Mouse (Mus musculus) heart, embryonic 13.5 days (tissue): ENCODE results near the gene Dzip1l. TPM values are rescaled to one million over a fixed set of nuclear protein-coding genes. Genes with fewer than 3 reads are reported as not detected.
"Not testable (repeated sequence)": the region's sequence is repeated elsewhere in the genome, so short reads cannot be mapped to it uniquely, and the experiment has no call there.

ENCODE experiments used
- ATAC-seq: fragments of 200-750 bp; cut with Nextera tagmentation; 2 replicates; pipeline ENCODE4 v1.8.0; 2017; ENCODE audit warnings: moderate TSS enrichment; ENCODE audit not compliant: insufficient number of reproducible peaks, low FRiP score, low TSS enrichment; ENCODE audit errors: extremely low read depth
- H3K27ac ChIP-seq: fragments of 300-500 bp; sonication (generic); replicated peaks from 2 replicates; pipeline ENCODE4 v1.5.1; 2015; ENCODE audit warnings: moderate library complexity, mild to moderate bottlenecking, inconsistent platforms
- H3K27me3 ChIP-seq: fragments of 300-500 bp; sonication (generic); replicated peaks from 2 replicates; pipeline ENCODE4 v1.6.1; 2015; ENCODE audit warnings: mild to moderate bottlenecking, inconsistent platforms
- H3K36me3 ChIP-seq: fragments of 300-500 bp; sonication (generic); 2 replicates; pipeline ENCODE4 v1.6.1; 2015; ENCODE audit warnings: mild to moderate bottlenecking, inconsistent platforms
- H3K4me1 ChIP-seq: fragments of 300-500 bp; sonication (generic); 2 replicates; pipeline ENCODE4 v1.6.1; 2015; ENCODE audit warnings: inconsistent platforms
- H3K4me2 ChIP-seq: fragments of 300-500 bp; sonication (generic); 2 replicates; pipeline ENCODE4 v1.6.1; 2015; ENCODE audit warnings: inconsistent platforms, mild to moderate bottlenecking, moderate library complexity
- H3K4me3 ChIP-seq: fragments of 300-500 bp; sonication (generic); 2 replicates; pipeline ENCODE4 v1.5.1; 2015; ENCODE audit warnings: moderate library complexity, mild to moderate bottlenecking, inconsistent platforms
- H3K9ac ChIP-seq: fragments of 300-500 bp; sonication (generic); 2 replicates; pipeline ENCODE4 v1.6.1; 2015; ENCODE audit warnings: inconsistent platforms, mild to moderate bottlenecking, moderate library complexity
- H3K9me3 ChIP-seq: fragments of 300-500 bp; sonication (generic); 2 replicates; pipeline ENCODE4 v1.6.1; 2016; ENCODE audit warnings: inconsistent platforms
- WGBS: fragments of 180-500 bp; shearing (Covaris S2); methylation state at CpG from one replicate; pipeline ENCODE4 v1.1.7; 2015; ENCODE audit warnings: mixed read lengths; 5-methylcytosine and 5-hydroxymethylcytosine counted together
- polyA plus RNA-seq: library from polyadenylated mRNA; unstranded; fragments of >200 nt; fragmentation: Nextera tagmentation; extraction: Ambion mirVana; gene quantifications from 2 replicates; pipeline ENCODE4 v1.2.1, GENCODE M21; 2015

Gene Dzip1l
- polyA plus RNA-seq, result 16.8 and 19.5 TPM in 2 replicates

- no peaks in the 10 kb centered on the region for H3K9me3 ChIP-seq
- WGBS, result under 1% methylated on average over 44 of the region's 44 CpGs
- no peaks in the 10 kb centered on the region for H3K27me3 ChIP-seq
- H3K4me1 ChIP-seq, result peaks cover 34% of the 10 kb centered on the region
- peak; percentile 83; the same call in 1 of the 2 replicates for ATAC-seq
- H3K4me3 ChIP-seq, result peak within 1 kb of the TSS; percentile 68
- H3K4me2 ChIP-seq, result peak within 1 kb of the TSS; percentile 79
- peaks cover 25% of the 10 kb centered on the region for H3K36me3 ChIP-seq
- peak within 1 kb of the TSS; percentile 88 for H3K9ac ChIP-seq
- peak within 1 kb of the TSS; percentile 94 for H3K27ac ChIP-seq
Observed at GRCm38 (mm10) chr9:99629281-99630011, at the start of gene Dzip1l. Gene Dzip1l (plus strand): TSS chr9:99629496.

DNA sequence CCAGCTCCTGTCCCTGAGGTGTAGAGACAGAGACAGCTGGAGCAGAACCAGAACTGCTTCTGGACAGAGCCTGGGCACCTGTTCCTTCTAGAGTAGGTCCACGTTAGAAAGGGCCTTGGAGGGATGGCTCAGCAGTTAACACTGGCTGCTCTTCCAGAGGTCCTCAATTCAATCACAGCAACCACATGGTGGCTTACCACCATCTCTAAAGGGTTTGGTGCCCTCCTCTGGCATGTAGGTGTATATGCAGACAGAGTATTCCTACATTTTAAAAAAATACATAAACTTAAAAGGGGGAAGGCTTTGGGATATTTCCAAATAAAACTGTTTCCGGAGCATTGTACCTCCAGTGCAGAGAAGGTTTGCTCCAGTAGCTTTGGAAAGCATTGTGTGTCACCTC, 48.6 kb upstream of the Dzip1l start:
- H3K9ac ChIP-seq, result no peak overlapping the region
- no peaks in the 10 kb centered on the region for H3K9me3 ChIP-seq
- no peak overlapping the region for H3K4me3 ChIP-seq
- peaks cover 11% of the 10 kb centered on the region for H3K4me1 ChIP-seq
- no peak overlapping the region for H3K4me2 ChIP-seq
- WGBS, result 48% methylated on average over 2 of the region's 2 CpGs
- H3K36me3 ChIP-seq, result peaks cover 53% of the 10 kb centered on the region
- H3K27me3 ChIP-seq, result no peaks in the 10 kb centered on the region
- no peak for ATAC-seq
- no peak overlapping the region for H3K27ac ChIP-seq

DNA sequence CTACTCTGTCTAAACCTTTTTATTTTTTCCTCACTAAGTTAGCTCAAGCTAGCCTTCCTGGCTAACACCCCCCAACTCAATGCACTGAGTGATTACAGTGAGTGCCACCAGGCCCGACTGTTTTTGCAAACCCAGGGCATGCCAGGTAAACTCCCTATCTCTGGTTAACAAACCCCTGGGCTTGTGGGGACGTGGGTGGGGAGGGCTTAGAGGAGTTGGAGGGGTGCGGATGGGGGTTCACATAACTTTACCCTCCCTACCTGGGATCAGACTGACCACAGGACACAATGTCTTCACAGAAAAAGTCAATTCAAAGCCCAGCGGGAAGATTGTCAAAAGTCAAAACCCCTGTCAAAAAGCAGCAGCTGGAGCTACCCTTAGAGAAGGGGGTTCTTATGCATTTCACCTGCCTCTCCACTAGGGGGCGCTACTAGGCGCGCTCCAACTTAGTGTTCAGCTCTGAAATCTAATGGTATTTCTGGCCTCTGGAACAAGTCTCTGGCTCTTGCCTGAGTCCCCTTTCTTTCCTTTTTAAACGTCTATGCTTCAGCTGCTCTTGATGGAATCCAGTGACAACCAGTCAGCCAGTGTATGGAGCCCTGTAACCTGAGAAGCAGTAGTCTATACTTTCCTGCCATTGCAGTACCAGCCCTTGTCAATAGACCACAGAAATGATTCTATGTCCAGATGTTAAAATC, 41.6 kb upstream of the Dzip1l start:
- no peak overlapping the region for H3K27ac ChIP-seq
- no peak for ATAC-seq
- no peaks in the 10 kb centered on the region for H3K27me3 ChIP-seq
- H3K9me3 ChIP-seq, result no peaks in the 10 kb centered on the region
- H3K4me2 ChIP-seq, result no peak overlapping the region
- H3K4me1 ChIP-seq, result no peaks in the 10 kb centered on the region
- 26% methylated on average over 8 of the region's 8 CpGs for WGBS
- H3K36me3 ChIP-seq, result peaks cover 17% of the 10 kb centered on the region
- no peak overlapping the region for H3K9ac ChIP-seq
- no peak overlapping the region for H3K4me3 ChIP-seq

DNA sequence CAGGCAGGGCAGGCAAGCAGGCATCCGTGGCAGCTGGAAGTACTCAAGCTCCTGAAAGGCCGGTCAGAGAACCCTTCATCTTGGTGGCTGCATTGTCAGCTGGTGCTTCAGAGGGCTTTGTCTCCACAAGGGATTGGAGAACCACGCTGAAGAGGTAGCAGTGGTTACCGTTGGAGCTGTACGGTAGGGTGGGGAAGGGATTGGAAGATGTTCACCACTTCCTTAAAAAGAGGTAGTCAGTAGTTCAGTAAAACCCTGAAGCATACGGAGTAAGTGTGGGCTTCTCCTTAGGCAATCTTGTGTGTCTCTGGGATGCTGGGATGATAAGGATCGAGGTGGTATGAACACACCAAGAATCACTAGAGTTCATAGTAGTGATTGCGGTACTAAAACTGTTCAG, 38.2 kb upstream of the Dzip1l start:
- no peak overlapping the region for H3K27ac ChIP-seq
- H3K4me2 ChIP-seq, result no peak overlapping the region
- H3K27me3 ChIP-seq, result no peaks in the 10 kb centered on the region
- no peaks in the 10 kb centered on the region for H3K4me1 ChIP-seq
- no peaks in the 10 kb centered on the region for H3K36me3 ChIP-seq
- H3K9ac ChIP-seq, result no peak overlapping the region
- no peaks in the 10 kb centered on the region for H3K9me3 ChIP-seq
- no peak for ATAC-seq
- no peak overlapping the region for H3K4me3 ChIP-seq
- 72% methylated on average over 8 of the region's 8 CpGs for WGBS

DNA sequence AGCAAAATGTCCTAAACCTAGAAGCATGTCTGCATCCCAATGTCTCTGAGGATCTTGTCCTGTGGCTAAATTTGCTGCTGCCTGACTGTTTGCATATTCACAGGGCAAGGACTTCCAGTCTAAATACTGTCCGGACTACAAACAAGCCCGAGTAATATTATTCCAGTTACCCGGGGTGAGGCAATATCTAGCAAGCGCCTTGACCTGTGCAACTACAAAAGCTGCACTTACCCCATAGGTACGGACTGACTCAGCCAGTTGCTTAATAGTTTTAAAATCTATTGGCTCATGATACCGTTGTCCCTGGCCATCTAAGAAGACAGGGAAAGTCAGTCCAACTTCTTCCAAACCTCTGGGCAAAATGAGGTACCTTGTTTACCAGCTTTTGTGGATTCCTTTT, 30.2 kb upstream of the Dzip1l start:
- not testable (repeated sequence) for H3K9me3 ChIP-seq, H3K4me1 ChIP-seq, H3K27ac ChIP-seq, H3K4me3 ChIP-seq, H3K4me2 ChIP-seq, H3K27me3 ChIP-seq, H3K9ac ChIP-seq, ATAC-seq, H3K36me3 ChIP-seq
- WGBS, result 89% methylated on average over 6 of the region's 6 CpGs

GRCm38 (mm10) chr9:99603566-99603965, 25.7 kb upstream of the Dzip1l start:
- no peak for ATAC-seq
- no peaks in the 10 kb centered on the region for H3K27me3 ChIP-seq
- 0 out of 2 replicates have a peak, but pooled peaks cover 2% of the 10 kb centered on the region for H3K4me1 ChIP-seq
- WGBS, result 66% methylated on average over 2 of the region's 2 CpGs
- no peak overlapping the region for H3K27ac ChIP-seq
- H3K9ac ChIP-seq, result no peak overlapping the region
- H3K9me3 ChIP-seq, result no peaks in the 10 kb centered on the region
- H3K36me3 ChIP-seq, result no peaks in the 10 kb centered on the region
- no peak overlapping the region for H3K4me3 ChIP-seq
- H3K4me2 ChIP-seq, result no peak overlapping the region

GRCm38 (mm10) chr9:99612202-99612601, 17.1 kb upstream of the Dzip1l start, which contains the start of gene A4gnt:
Gene A4gnt (plus strand): TSS chr9:99612502.
- 0 out of 2 replicates have a peak, but pooled peaks cover 3% of the 10 kb centered on the region for H3K4me1 ChIP-seq
- no peaks in the 10 kb centered on the region for H3K36me3 ChIP-seq
- no peak for ATAC-seq
- H3K27me3 ChIP-seq, result no peaks in the 10 kb centered on the region
- H3K4me3 ChIP-seq, result no peak within 1 kb of the TSS
- H3K9ac ChIP-seq, result no peak within 1 kb of the TSS
- H3K9me3 ChIP-seq, result no peaks in the 10 kb centered on the region
- 47% methylated on average over 2 of the region's 2 CpGs for WGBS
- no peak within 1 kb of the TSS for H3K4me2 ChIP-seq
- H3K27ac ChIP-seq, result no peak within 1 kb of the TSS

- Histone ChIP-seq H3K36me3 (no peaks in the 10 kb centered on the region), H3K4me3 (no peak overlapping the region), H3K4me1 (no peaks in the 10 kb centered on the region), H3K9me3 (no peaks in the 10 kb centered on the region), H3K4me2 (no peak overlapping the region), H3K9ac (no peak overlapping the region), H3K27ac (no peak overlapping the region), H3K27me3 (no peaks in the 10 kb centered on the region)
- 91% methylated on average over 8 of the region's 8 CpGs for WGBS
- ATAC-seq, result no peak
Observed at GRCm38 (mm10) chr9:99619688-99620087, 9.6 kb upstream of the Dzip1l start.

DNA sequence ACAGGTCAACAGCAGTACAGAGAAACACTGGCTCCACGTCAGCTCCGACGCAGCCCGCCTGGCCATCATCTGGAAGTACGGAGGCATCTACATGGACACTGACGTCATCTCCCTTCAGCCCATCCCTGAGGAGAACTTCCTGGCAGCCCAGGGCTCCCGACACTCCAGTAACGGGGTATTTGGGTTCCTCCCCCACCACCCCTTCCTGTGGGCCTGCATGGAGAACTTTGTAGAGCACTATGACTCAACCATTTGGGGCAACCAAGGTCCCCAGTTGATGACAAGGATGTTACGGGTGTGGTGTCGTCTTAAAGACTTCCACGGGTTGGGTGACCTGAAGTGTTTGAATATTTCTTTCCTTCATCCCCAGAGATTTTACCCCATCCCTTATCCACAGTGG, 9.1 kb upstream of the Dzip1l start:
- no peak overlapping the region for H3K9ac ChIP-seq
- H3K4me1 ChIP-seq, result no peaks in the 10 kb centered on the region
- H3K27me3 ChIP-seq, result no peaks in the 10 kb centered on the region
- H3K4me2 ChIP-seq, result no peak overlapping the region
- H3K27ac ChIP-seq, result no peak overlapping the region
- no peaks in the 10 kb centered on the region for H3K9me3 ChIP-seq
- H3K4me3 ChIP-seq, result no peak overlapping the region
- no peak for ATAC-seq
- WGBS, result 79% methylated on average over 11 of the region's 11 CpGs
- no peaks in the 10 kb centered on the region for H3K36me3 ChIP-seq

DNA sequence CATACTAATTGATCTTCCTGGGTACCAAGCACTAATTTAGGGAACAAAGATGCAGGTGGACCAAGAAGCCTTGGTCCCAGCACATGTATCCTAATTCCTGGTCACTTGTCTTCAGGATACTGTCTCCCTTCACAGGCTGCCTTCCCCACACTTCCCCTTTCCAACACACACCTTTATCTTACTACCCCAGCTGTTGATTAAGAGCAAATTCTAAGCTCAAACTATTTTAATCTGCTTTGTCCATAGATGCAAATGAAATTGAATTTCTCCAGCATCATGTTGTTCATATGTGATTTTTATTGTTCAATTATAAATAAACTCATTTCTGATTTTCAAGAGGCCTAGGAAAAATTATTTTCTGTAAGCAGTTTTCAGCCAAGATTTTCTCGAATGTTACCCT, 7.3 kb upstream of the Dzip1l start:
- ATAC-seq, result no peak
- no peaks in the 10 kb centered on the region for H3K27me3 ChIP-seq

DNA sequence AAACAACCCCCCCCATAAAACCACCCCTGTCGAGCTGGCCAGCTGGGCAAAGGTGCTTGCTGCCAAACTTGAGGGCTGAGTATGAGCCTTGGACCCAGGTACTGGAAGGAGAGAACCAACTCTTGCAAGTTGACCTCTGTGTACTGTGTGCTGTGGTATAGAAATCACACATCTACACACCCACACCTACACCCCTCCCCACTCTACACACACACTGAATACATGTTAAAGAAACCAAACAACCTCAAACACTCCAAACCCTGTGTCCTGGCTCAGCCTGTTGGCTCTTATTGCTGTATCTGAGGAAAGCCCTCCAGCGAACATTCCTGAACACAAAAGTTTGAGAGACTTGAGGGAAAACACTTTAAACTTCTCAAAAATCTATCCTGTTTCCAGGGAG, 6.3 kb upstream of the Dzip1l start:
- Histone ChIP-seq H3K36me3 (no peaks in the 10 kb centered on the region), H3K4me2 (no peak overlapping the region), H3K9me3 (no peaks in the 10 kb centered on the region), H3K27ac (no peak overlapping the region), H3K4me1 (no peaks in the 10 kb centered on the region), H3K4me3 (no peak overlapping the region), H3K27me3 (no peaks in the 10 kb centered on the region), H3K9ac (no peak overlapping the region)
- ATAC-seq, result no peak
- 51% methylated on average over 2 of the region's 2 CpGs for WGBS

More for the DNA sequence above, 7.3 kb upstream of the Dzip1l start:
- no peak overlapping the region for H3K9ac ChIP-seq
- no peaks in the 10 kb centered on the region for H3K9me3 ChIP-seq
- no peaks in the 10 kb centered on the region for H3K36me3 ChIP-seq
- H3K4me2 ChIP-seq, result no peak overlapping the region
- H3K4me1 ChIP-seq, result no peaks in the 10 kb centered on the region
- 70% methylated on average over 1 of the region's 1 CpGs for WGBS
- no peak overlapping the region for H3K27ac ChIP-seq
- no peak overlapping the region for H3K4me3 ChIP-seq

DNA sequence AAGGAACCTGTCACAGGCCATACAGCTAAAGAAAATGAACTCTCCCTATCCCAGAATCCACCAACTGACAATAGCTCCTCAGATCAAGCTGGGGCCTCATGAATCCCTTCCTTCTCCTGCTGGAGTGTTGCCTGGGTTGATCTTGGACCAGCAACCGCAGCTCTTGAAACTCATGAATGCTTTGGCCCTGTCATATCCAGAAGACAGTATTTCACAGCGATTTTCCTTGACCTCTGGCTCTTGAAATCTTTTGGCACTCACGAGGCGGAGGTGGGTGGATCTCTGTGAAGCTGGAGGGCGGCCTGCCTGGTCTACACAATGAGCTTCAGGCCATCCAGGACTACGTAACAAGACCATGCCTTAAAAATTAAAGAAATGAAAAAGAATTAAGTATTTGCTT, 5.2 kb upstream of the Dzip1l start:
- no peaks in the 10 kb centered on the region for H3K36me3 ChIP-seq
- no peak overlapping the region for H3K9ac ChIP-seq
- no peaks in the 10 kb centered on the region for H3K9me3 ChIP-seq
- peaks cover 6% of the 10 kb centered on the region for H3K4me1 ChIP-seq
- H3K27me3 ChIP-seq, result no peaks in the 10 kb centered on the region
- H3K27ac ChIP-seq, result no peak overlapping the region
- H3K4me3 ChIP-seq, result no peak overlapping the region
- no peak for ATAC-seq
- whole genome bisulfite sequencing, result 66% methylated on average over 6 of the region's 6 CpGs
- H3K4me2 ChIP-seq, result no peak overlapping the region
